Mouse (Mus musculus) neural tube, embryonic 15.5 days (tissue): ENCODE results near the gene Klk12. TPM values are rescaled to one million over a fixed set of nuclear protein-coding genes. Genes with fewer than 3 reads are reported as not detected.

ENCODE experiments used
- ATAC-seq: fragments of 200-750 bp; cut with Nextera tagmentation; 2 replicates; pipeline ENCODE4 v1.8.0; 2017; ENCODE audit warnings: mild to moderate bottlenecking, moderate TSS enrichment, moderate library complexity; ENCODE audit not compliant: low FRiP score
- H3K27ac ChIP-seq: fragments of 300-500 bp; sonication (generic); replicated peaks from 2 replicates; pipeline ENCODE4 v1.5.1; 2015; ENCODE audit warnings: mild to moderate bottlenecking, inconsistent platforms
- H3K27me3 ChIP-seq: fragments of 300-500 bp; sonication (generic); replicated peaks from 2 replicates; pipeline ENCODE4 v1.6.1; 2015; ENCODE audit warnings: inconsistent platforms
- H3K36me3 ChIP-seq: fragments of 300-500 bp; sonication (generic); 2 replicates; pipeline ENCODE4 v1.6.1; 2015; ENCODE audit warnings: inconsistent platforms
- H3K4me1 ChIP-seq: fragments of 300-500 bp; sonication (generic); 2 replicates; pipeline ENCODE4 v1.6.1; 2015; ENCODE audit warnings: inconsistent platforms
- H3K4me2 ChIP-seq: fragments of 300-500 bp; sonication (generic); 2 replicates; pipeline ENCODE4 v1.6.1; 2015; ENCODE audit warnings: inconsistent platforms, mild to moderate bottlenecking, moderate library complexity
- H3K4me3 ChIP-seq: fragments of 300-500 bp; sonication (generic); replicated peaks from 2 replicates; pipeline ENCODE4 v1.5.1; 2015; ENCODE audit warnings: mild to moderate bottlenecking, inconsistent platforms
- H3K9ac ChIP-seq: fragments of 300-500 bp; sonication (generic); replicated peaks from 2 replicates; pipeline ENCODE4 v1.6.1; 2015; ENCODE audit warnings: mild to moderate bottlenecking, inconsistent platforms
- H3K9me3 ChIP-seq: fragments of 300-500 bp; sonication (generic); replicated peaks from 2 replicates; pipeline ENCODE4 v1.6.1; 2016; ENCODE audit warnings: inconsistent platforms
- WGBS: fragments of 180-500 bp; shearing (Covaris S2); methylation state at CpG from one replicate; pipeline ENCODE4 v1.1.7; 2015; ENCODE audit warnings: mixed read lengths; 5-methylcytosine and 5-hydroxymethylcytosine counted together
- polyA plus RNA-seq: library from polyadenylated mRNA; unstranded; fragments of >200 nt; fragmentation: Nextera tagmentation; extraction: Ambion mirVana; gene quantifications from 2 replicates; pipeline ENCODE4 v1.2.1, GENCODE M21; 2015

The Klk12 gene
- not detected in 2 replicates for polyA plus RNA-seq

GRCm38 (mm10) chr7:43768597-43768996 is at the start of gene Klk12:
Gene Klk12, plus strand, starts transcription at chr7:43768897.
- H3K9me3 ChIP-seq = no peaks in the 10 kb centered on the region
- no peak within 1 kb of the TSS for H3K4me2 ChIP-seq
- 85% methylated on average over 4 of the region's 4 CpGs for WGBS
- H3K4me3 ChIP-seq = no peak within 1 kb of the TSS
- ATAC-seq = no peak
- H3K27me3 ChIP-seq = no peaks in the 10 kb centered on the region
- no peaks in the 10 kb centered on the region for H3K36me3 ChIP-seq
- no peak within 1 kb of the TSS for H3K9ac ChIP-seq
- no peak within 1 kb of the TSS for H3K27ac ChIP-seq
- no peaks in the 10 kb centered on the region for H3K4me1 ChIP-seq

GRCm38 (mm10) chr7:43747788-43748187 is 20.9 kb upstream of the Klk12 start:
- no peak overlapping the region for H3K4me2 ChIP-seq
- no peaks in the 10 kb centered on the region for H3K36me3 ChIP-seq
- no peak overlapping the region for H3K27ac ChIP-seq
- no peak overlapping the region for H3K4me3 ChIP-seq
- no peak overlapping the region for H3K9ac ChIP-seq
- no peaks in the 10 kb centered on the region for H3K9me3 ChIP-seq
- WGBS = 58% methylated on average over 1 of the region's 1 CpGs
- 0 out of 2 replicates have a peak, but pooled peaks cover 2% of the 10 kb centered on the region for H3K4me1 ChIP-seq
- no peaks in the 10 kb centered on the region for H3K27me3 ChIP-seq
- ATAC-seq = no peak

- WGBS = 68% methylated on average over 2 of the region's 2 CpGs
- H3K36me3 ChIP-seq = no peaks in the 10 kb centered on the region
- no peaks in the 10 kb centered on the region for H3K4me1 ChIP-seq
- H3K27me3 ChIP-seq = no peaks in the 10 kb centered on the region
- no peaks in the 10 kb centered on the region for H3K9me3 ChIP-seq
- no peak overlapping the region for H3K27ac ChIP-seq
- no peak overlapping the region for H3K4me3 ChIP-seq
- no peak for ATAC-seq
- H3K9ac ChIP-seq = no peak overlapping the region
- no peak overlapping the region for H3K4me2 ChIP-seq
Measured at GRCm38 (mm10) chr7:43752806-43753205, 15.9 kb upstream of the Klk12 start.

- H3K27ac ChIP-seq = no peak overlapping the region
- ATAC-seq = no peak
- no peaks in the 10 kb centered on the region for H3K9me3 ChIP-seq
- no peaks in the 10 kb centered on the region for H3K27me3 ChIP-seq
- 57% methylated on average over 8 of the region's 8 CpGs for WGBS
- H3K4me1 ChIP-seq = no peaks in the 10 kb centered on the region
- H3K9ac ChIP-seq = no peak overlapping the region
- H3K4me3 ChIP-seq = no peak overlapping the region
- no peaks in the 10 kb centered on the region for H3K36me3 ChIP-seq
- H3K4me2 ChIP-seq = no peak overlapping the region
Measured at GRCm38 (mm10) chr7:43766484-43766883, 2.2 kb upstream of the Klk12 start.

GRCm38 (mm10) chr7:43769636-43770035 is 939 bp downstream of the Klk12 start:
- Histone ChIP-seq H3K4me2 (no peak overlapping the region), H3K9me3 (no peaks in the 10 kb centered on the region), H3K4me1 (no peaks in the 10 kb centered on the region), H3K36me3 (no peaks in the 10 kb centered on the region), H3K27me3 (no peaks in the 10 kb centered on the region), H3K27ac (no peak overlapping the region), H3K4me3 (no peak overlapping the region), H3K9ac (no peak overlapping the region)
- no peak for ATAC-seq
- WGBS = 97% methylated on average over 8 of the region's 8 CpGs

- H3K4me2 ChIP-seq = no peak overlapping the region
- 96% methylated on average over 10 of the region's 10 CpGs for WGBS
- no peak overlapping the region for H3K27ac ChIP-seq
- H3K4me1 ChIP-seq = no peaks in the 10 kb centered on the region
- no peaks in the 10 kb centered on the region for H3K9me3 ChIP-seq
- H3K4me3 ChIP-seq = no peak overlapping the region
- H3K9ac ChIP-seq = no peak overlapping the region
- no peaks in the 10 kb centered on the region for H3K27me3 ChIP-seq
- ATAC-seq = no peak; the same call in 1 of the 2 replicates
- H3K36me3 ChIP-seq = no peaks in the 10 kb centered on the region
Measured at GRCm38 (mm10) chr7:43770701-43771100, 2.0 kb downstream of the Klk12 start.

- 89% methylated on average over 6 of the region's 6 CpGs for WGBS
- Histone ChIP-seq H3K4me2 (no peak overlapping the region), H3K4me1 (no peaks in the 10 kb centered on the region), H3K27ac (no peak overlapping the region), H3K9ac (no peak overlapping the region), H3K9me3 (no peaks in the 10 kb centered on the region), H3K36me3 (no peaks in the 10 kb centered on the region), H3K4me3 (no peak overlapping the region), H3K27me3 (no peaks in the 10 kb centered on the region)
- no peak for ATAC-seq
Measured at GRCm38 (mm10) chr7:43771916-43772315, 3.2 kb downstream of the Klk12 start.

GRCm38 (mm10) chr7:43772901-43773300 is 4.2 kb downstream of the Klk12 start:
- Histone ChIP-seq H3K4me3 (no peak overlapping the region), H3K9ac (no peak overlapping the region), H3K4me1 (no peaks in the 10 kb centered on the region), H3K27ac (no peak overlapping the region), H3K4me2 (no peak overlapping the region), H3K9me3 (no peaks in the 10 kb centered on the region), H3K27me3 (no peaks in the 10 kb centered on the region), H3K36me3 (no peaks in the 10 kb centered on the region)
- ATAC-seq = no peak
- 75% methylated on average over 3 of the region's 3 CpGs for WGBS

GRCm38 (mm10) chr7:43774364-43774763 is 5.7 kb downstream of the Klk12 start, which contains the start of gene Klk11:
Gene Klk11, plus strand, starts transcription at chr7:43774604.
- no peak within 1 kb of the TSS for H3K4me3 ChIP-seq
- no peaks in the 10 kb centered on the region for H3K36me3 ChIP-seq
- no peaks in the 10 kb centered on the region for H3K4me1 ChIP-seq
- H3K9ac ChIP-seq = no peak within 1 kb of the TSS
- ATAC-seq = no peak
- 96% methylated on average over 5 of the region's 5 CpGs for WGBS
- H3K27me3 ChIP-seq = no peaks in the 10 kb centered on the region
- no peak within 1 kb of the TSS for H3K4me2 ChIP-seq
- H3K27ac ChIP-seq = no peak within 1 kb of the TSS
- no peaks in the 10 kb centered on the region for H3K9me3 ChIP-seq

GRCm38 (mm10) chr7:43774802-43775201 is 6.1 kb downstream of the Klk12 start:
- Histone ChIP-seq H3K4me1 (no peaks in the 10 kb centered on the region), H3K36me3 (no peaks in the 10 kb centered on the region), H3K27ac (no peak overlapping the region), H3K4me3 (no peak overlapping the region), H3K4me2 (no peak overlapping the region), H3K27me3 (no peaks in the 10 kb centered on the region), H3K9ac (no peak overlapping the region), H3K9me3 (no peaks in the 10 kb centered on the region)
- WGBS = 46% methylated on average over 6 of the region's 6 CpGs
- ATAC-seq = no peak

- Histone ChIP-seq H3K27me3 (no peaks in the 10 kb centered on the region), H3K9me3 (no peaks in the 10 kb centered on the region), H3K4me1 (no peaks in the 10 kb centered on the region), H3K9ac (no peak overlapping the region), H3K4me2 (no peak overlapping the region), H3K4me3 (no peak overlapping the region), H3K36me3 (no peaks in the 10 kb centered on the region), H3K27ac (no peak overlapping the region)
- WGBS = 61% methylated on average over 7 of the region's 7 CpGs
- no peak for ATAC-seq
Measured at GRCm38 (mm10) chr7:43775311-43776057, 6.8 kb downstream of the Klk12 start.

GRCm38 (mm10) chr7:43776506-43776905 is 7.8 kb downstream of the Klk12 start:
- H3K27ac ChIP-seq = no peak overlapping the region
- ATAC-seq = no peak
- H3K27me3 ChIP-seq = no peaks in the 10 kb centered on the region
- no peaks in the 10 kb centered on the region for H3K9me3 ChIP-seq
- 88% methylated on average over 5 of the region's 5 CpGs for WGBS
- H3K4me3 ChIP-seq = no peak overlapping the region
- H3K9ac ChIP-seq = no peak overlapping the region
- H3K4me1 ChIP-seq = no peaks in the 10 kb centered on the region
- H3K4me2 ChIP-seq = no peak overlapping the region
- no peaks in the 10 kb centered on the region for H3K36me3 ChIP-seq
